ENCODE assay signal across 30 mouse cellular contexts in the genomic region with DNA sequence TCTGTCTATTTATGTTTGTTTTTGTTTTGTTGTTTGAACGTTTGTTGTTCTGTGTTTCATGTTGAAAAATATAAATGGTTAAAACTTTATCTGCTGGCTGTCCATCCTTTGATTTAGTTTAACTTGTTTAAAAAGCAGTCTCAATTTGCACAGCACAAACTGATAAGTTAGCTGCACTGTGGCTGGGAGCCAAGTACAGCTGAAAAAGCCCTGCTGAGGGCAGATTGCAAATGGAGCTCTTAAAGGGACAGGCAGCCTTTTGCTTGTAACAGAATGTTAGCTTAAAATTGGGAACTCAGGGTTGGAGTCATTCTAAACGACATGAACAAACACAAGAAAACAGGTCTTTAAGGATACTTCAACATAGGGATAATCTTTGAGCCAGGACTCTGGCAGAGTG. TPM values are rescaled to one million over a fixed set of nuclear protein-coding genes. Genes with fewer than 3 reads are reported as not detected.
DNase-seq lines count a peak whose midpoint lies in the region; ATAC-seq and TF ChIP-seq lines count a peak whose summit lies in the region.
"Not testable (repeated sequence)": the region's sequence is repeated elsewhere in the genome, so short reads cannot be mapped to it uniquely, and the experiment has no call there.
"Had no signal": no experiment of that assay in that cellular context is flagged by ENCODE, and none has a peak within 500 bp of the region (broad histone marks: within the 10 kb centered on the region; RNA-seq: fewer than 3 reads in every experiment).

No protein-coding gene starts in this region.

- not testable (repeated sequence) for H3K27me3 ChIP-seq in heart, embryonic 16.5 days (ENCODE audit: control insufficient read depth, insufficient read depth, low read length); liver, adult 2 months (ENCODE audit: control insufficient read depth, insufficient read depth, low read length)

- not testable (repeated sequence) for H3K79me2 ChIP-seq in liver, adult 2 months (ENCODE audit: control insufficient read depth, insufficient read depth, low read length)

- 43% methylated on average over 2 of the region's 2 CpGs for WGBS in heart, embryonic 16.5 days
- WGBS in liver, adult 2 months: 31% methylated on average over 2 of the region's 2 CpGs

- not testable (repeated sequence) for ATAC-seq in heart, embryonic 16.5 days (replicated peaks; ENCODE audit: extremely low read depth, insufficient read depth, low FRiP score)

- TF ChIP-seq POLR2A in liver, adult 2 months (IDR thresholded peaks at IDR 0.05; ENCODE audit: extremely low read depth, insufficient read depth, low read length): not testable (repeated sequence)

- not testable (repeated sequence) for H3K9me3 ChIP-seq in heart, embryonic 16.5 days (replicated peaks; ENCODE audit: control insufficient read depth, low read length)

- not testable (repeated sequence) for H3K9ac ChIP-seq in heart, embryonic 16.5 days (ENCODE audit: low read length); liver, adult 2 months (ENCODE audit: low read depth, low read length)

- not testable (repeated sequence) for H3K36me3 ChIP-seq in heart, embryonic 16.5 days (ENCODE audit: control insufficient read depth, insufficient read depth); liver, adult 2 months (ENCODE audit: control insufficient read depth, insufficient read depth, low read length)

- TF ChIP-seq CTCF in liver, adult 2 months (IDR thresholded peaks at IDR 0.05; ENCODE audit: low read depth, low read length): not testable (repeated sequence)

- 0 out of 2 replicates have a peak overlapping the region, but pooled peaks have one; percentile 10 for H3K4me3 ChIP-seq in heart, embryonic 16.5 days (ENCODE audit: low read length)
- H3K4me3 ChIP-seq in liver, adult 2 months (ENCODE audit: insufficient read depth, low read depth, low read length): not testable (repeated sequence)

- H3K4me1 ChIP-seq in heart, embryonic 16.5 days (ENCODE audit: control insufficient read depth, insufficient read depth, low read length); liver, adult 2 months (ENCODE audit: control insufficient read depth, insufficient read depth, low read length): not testable (repeated sequence)

- not testable (repeated sequence) for H3K27ac ChIP-seq in heart, embryonic 16.5 days (ENCODE audit: low read length); liver, adult 2 months (replicated peaks; ENCODE audit: insufficient read depth, low read depth, low read length)

- H3K4me2 ChIP-seq in heart, embryonic 16.5 days (ENCODE audit: low read depth, low read length): not testable (repeated sequence)

- peak; percentile 1 for DNase-seq in adrenal gland, adult 2 months
- DNase-seq in cerebellum, postnatal 10 days: peak; percentile 15 to 18
- peak; percentile 7 for DNase-seq in gastrocnemius, postnatal 10 days
- peak; percentile 46 for DNase-seq in heart, adult 8-10 months (ENCODE audit: low spot score)
- peak; percentile 60 for DNase-seq in heart, postnatal 4 days
- peak; percentile 15 for DNase-seq in liver, adult 2 months (ENCODE audit: extremely low read depth, low read depth, low spot score)
- peak; percentile 8 to 22 for DNase-seq in lung, postnatal 4 days

RNA-seq across cellular contexts. Expression of a gene that starts 52.6 kb away (rescaled TPM):
- not detected for total RNA-seq in adrenal gland, adult 2 months (2021)
- not detected in 2 replicates for polyA plus RNA-seq in adrenal gland, adult 2 months (2012; rRNA removed)
- total RNA-seq in gastrocnemius, postnatal 10 days (2021): not detected
- total RNA-seq in heart, adult 8-10 months (2022): not detected
- polyA plus RNA-seq in heart, embryonic 16.5 days (2015; fragmentation: Nextera tagmentation; extraction: Ambion mirVana): not detected in 2 replicates
- total RNA-seq in heart, postnatal 4 days (2021): not detected
- total RNA-seq in liver, adult 2 months (2014; rRNA removed): not detected in 2 replicates
- not detected in 2 replicates for polyA plus RNA-seq in liver, adult 2 months (2012; rRNA removed)
- total RNA-seq: adrenal gland, adult 8-10 months; CH12.LX; ES-E14; gastrocnemius, postnatal 4 days; hindbrain, postnatal 0 days; layer of hippocampus, adult 18-20 months; layer of hippocampus, postnatal 10 days; left cerebral cortex, adult 18-20 months; left cerebral cortex, postnatal 14 days; monocyte, adult 5-6 weeks had no signal
- polyA plus RNA-seq: activated CD4-positive, CD25-positive, alpha-beta regulatory T cell, adult 4 months; C2C12; forebrain, embryonic 14.5 days; heart, embryonic 12.5 days; hindbrain, embryonic 12.5 days; hindbrain, postnatal 0 days; intestine, embryonic 15.5 days; limb, embryonic 11.5 days; liver, embryonic 15.5 days; lung, embryonic 14.5 days; midbrain, embryonic 14.5 days; neural tube, embryonic 14.5 days; stomach, embryonic 15.5 days had no signal

Comparison
In these comparisons a context has a peak if more than half of its experiments do, and no peak if none do; other contexts are left out.
1. DNase-seq: peak in every context shown above with its lines; median percentile 60 in heart, postnatal 4 days; 46 in heart, adult 8-10 months; 16 in cerebellum, postnatal 10 days; 15 in liver, adult 2 months; 15 in lung, postnatal 4 days; 7 in gastrocnemius, postnatal 10 days; 1 in adrenal gland, adult 2 months.